Mouse (Mus musculus): ENCODE results near the gene Mmp9. TPM values are rescaled to one million over a fixed set of nuclear protein-coding genes. Genes with fewer than 3 reads are reported as not detected.

Mmp9 gene
- total RNA-seq (2023) = 0.50 to 1.3 TPM (median 1.0 TPM) in 4 replicates

DNA sequence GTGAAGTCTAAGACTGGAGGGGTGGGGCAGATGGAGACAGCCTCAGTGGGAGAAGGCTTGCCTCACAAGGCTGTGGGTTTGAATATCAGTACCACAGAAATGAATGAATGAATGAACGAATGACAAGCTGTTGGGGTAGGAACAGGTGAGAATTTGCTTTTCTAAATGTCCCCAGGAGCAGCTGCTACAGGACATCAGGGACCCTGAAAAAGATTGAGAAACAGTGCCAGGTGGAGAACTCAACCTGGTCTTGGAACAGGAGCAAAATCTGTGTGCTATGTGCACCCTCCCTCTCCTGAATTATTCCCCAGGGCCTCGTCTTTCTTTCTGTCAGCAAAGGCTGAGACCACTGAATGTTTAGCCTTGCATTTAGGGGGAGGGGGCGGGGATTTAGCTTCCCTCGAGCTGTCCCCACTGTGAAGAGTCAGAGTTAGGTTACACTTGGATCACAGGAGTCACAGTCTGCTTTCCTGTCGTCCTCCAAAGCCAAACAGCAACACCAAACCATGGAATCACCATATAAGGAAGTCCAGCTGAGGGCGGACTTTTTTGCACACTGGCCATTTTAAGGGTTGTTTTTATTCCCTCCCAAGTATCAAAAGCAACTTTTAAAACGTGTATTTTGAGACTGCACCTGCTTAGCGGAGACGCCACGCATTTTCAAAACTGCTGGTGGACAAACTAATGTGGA lies at the start of gene Mmp9:
Gene Mmp9, plus strand, starts transcription at position 641 of the 691 bp plus-strand sequence.

DNA sequence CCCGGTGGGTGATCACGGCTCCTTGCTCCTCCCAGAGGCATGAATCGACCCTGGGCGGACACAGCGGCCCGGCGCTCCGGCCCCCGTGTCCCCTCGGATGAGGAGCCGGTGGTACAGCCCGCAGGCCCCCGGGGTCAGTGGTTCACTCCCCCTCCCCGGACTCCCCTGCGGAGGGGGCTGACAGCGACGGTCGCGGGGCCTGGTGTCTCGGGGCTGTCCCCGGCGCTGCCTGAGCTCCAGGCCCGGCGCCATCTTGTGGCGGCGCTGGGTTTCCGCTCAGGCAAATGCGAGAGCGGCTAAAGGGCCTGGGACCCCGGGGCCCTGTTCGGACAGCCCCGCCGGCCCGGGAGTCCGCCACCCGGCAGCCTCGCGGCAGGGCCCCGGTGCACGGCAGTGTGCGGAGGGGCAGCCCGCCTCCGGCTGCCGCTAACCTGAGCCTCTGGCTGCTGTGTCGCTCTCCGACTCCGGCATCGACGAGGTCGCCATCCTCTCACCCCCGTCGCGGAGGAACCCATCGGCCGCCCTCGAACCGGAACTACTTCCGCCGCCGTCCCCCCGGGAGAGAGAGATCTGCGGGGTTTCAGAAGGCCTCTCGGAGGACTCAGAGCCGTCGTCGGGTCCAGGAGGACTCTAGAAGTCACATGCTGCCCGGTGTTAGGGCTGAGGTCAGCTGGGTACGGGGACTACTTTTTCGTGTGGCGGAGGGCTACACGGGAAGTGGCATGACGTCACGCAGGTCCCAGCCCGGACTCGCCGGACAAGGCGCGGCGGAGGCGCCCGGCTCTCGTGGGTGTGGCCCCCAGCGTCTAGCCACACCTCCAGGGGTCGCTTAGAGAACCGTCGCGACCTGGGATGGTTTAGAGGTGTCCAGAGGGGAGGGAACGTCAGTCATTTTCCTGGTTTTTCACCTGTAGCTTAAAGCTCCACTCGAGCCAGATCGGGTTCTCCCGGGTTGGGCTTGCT lies 29.2 kb upstream of the Mmp9 start, which contains the start of gene Zfp335:
Gene Zfp335, minus strand, starts transcription at position 672 of the 963 bp plus-strand sequence.

DNA sequence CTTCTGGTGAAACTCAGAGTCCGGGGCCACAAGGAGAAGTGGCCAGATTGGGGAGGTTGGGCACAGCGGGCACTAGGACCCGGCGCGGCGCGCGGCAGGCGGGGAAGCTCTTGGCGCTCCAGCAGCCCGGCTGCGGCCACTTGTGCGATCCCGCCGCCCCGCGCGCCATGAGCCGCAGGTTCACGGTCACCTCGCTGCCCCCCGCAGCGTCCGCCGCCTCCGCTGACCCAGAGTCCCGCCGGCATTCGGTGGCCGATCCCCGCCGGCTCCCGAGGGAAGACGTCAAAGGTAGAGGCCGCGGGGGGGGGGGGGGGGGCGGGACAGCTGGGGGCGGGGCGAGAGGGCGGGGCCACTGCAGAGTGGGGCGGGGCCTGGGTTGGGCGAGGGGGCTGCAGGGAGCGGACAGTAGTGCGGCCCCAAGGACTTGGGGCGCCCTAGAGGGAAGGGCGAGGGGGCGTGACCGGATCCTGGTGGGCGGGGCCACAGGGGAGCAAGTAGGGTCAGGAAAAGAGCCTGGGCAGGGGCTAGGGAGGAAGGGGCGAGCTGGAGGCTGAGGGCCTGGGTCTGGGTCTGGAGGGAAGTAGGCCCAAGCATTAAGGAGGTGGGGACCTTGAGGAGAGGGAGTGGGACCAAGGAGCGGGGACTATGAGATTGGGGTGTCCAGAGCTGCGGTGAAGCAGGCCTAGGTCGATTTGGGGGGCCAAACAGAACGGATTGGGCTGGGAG lies 20.3 kb downstream of the Mmp9 start, which contains the start of gene Slc12a5:
Gene Slc12a5, plus strand, starts transcription at position 87 of the 726 bp plus-strand sequence.

Other genes starting within 250 kb of the Mmp9 start
- not detected in 4 replicates for gene Spint4, start 242.3 kb upstream of the Mmp9 start, total RNA-seq (2023)
- gene Spint5, start 225.5 kb upstream of the Mmp9 start, total RNA-seq (2023) = not detected in 4 replicates
- not detected in 4 replicates for gene Wfdc3, start 194.8 kb upstream of the Mmp9 start, total RNA-seq (2023)
- gene Dnttip1, start 194.8 kb upstream of the Mmp9 start, total RNA-seq (2023) = 38.4 to 45.2 TPM (median 42.9 TPM) in 4 replicates
- 1.7 to 4.0 TPM (median 2.7 TPM) in 4 replicates for gene Ube2c, start 170.9 kb upstream of the Mmp9 start, total RNA-seq (2023)
- not detected in 4 replicates for gene Tnnc2, start 160.8 kb upstream of the Mmp9 start, total RNA-seq (2023)
- gene Snx21, start 155.0 kb upstream of the Mmp9 start, total RNA-seq (2023) = 0.46 to 0.97 TPM (median 0.70 TPM) in 4 replicates
- 53.7 to 69.6 TPM (median 60.6 TPM) in 4 replicates for gene Acot8, start 135.9 kb upstream of the Mmp9 start, total RNA-seq (2023)
- gene Zswim3, start 135.7 kb upstream of the Mmp9 start, total RNA-seq (2023) = 3.2 to 4.0 TPM (median 3.6 TPM) in 4 replicates
- 8.4 to 9.0 TPM (median 8.5 TPM) in 4 replicates for gene Zswim1, start 118.1 kb upstream of the Mmp9 start, total RNA-seq (2023)
- 1.2 to 2.3 TPM (median 1.2 TPM) in 3 of 4 replicates, not detected in the other for gene Spata25, start 112.2 kb upstream of the Mmp9 start, total RNA-seq (2023)
- gene Ctsa, start 107.9 kb upstream of the Mmp9 start, total RNA-seq (2023) = 189 to 200 TPM (median 195 TPM) in 4 replicates
- gene Neurl2, start 107.3 kb upstream of the Mmp9 start, total RNA-seq (2023) = 3.8 to 5.6 TPM (median 4.9 TPM) in 4 replicates
- 7.6 to 11.4 TPM (median 9.0 TPM) in 4 replicates for gene Pltp, start 83.1 kb upstream of the Mmp9 start, total RNA-seq (2023)
- 93.6 to 100 TPM (median 96.6 TPM) in 4 replicates for gene Pcif1, start 61.5 kb upstream of the Mmp9 start, total RNA-seq (2023)
- gene Zfp335, start 29.0 kb upstream of the Mmp9 start, total RNA-seq (2023) = 55.9 to 61.8 TPM (median 58.0 TPM) in 4 replicates
- gene Slc12a5, start 20.0 kb downstream of the Mmp9 start, total RNA-seq (2023) = 1.4 to 1.7 TPM (median 1.6 TPM) in 4 replicates
- gene Ncoa5, start 94.1 kb downstream of the Mmp9 start, total RNA-seq (2023) = 40.2 to 45.3 TPM (median 43.2 TPM) in 4 replicates
- 166 to 186 TPM (median 173 TPM) in 4 replicates for gene Cd40, start 114.8 kb downstream of the Mmp9 start, total RNA-seq (2023)
- gene 1700025C18Rik, start 150.0 kb downstream of the Mmp9 start, total RNA-seq (2023) = not detected in 4 replicates

Measured in B cell, adult 62 days (primary cell).